Mouse (Mus musculus) spleen, adult 2 months (tissue): ENCODE measurements around the gene Acss1.

Source experiments
- CTCF ChIP-seq: fragments of 200-500 bp; IDR thresholded peaks from 2 replicates; pipeline ENCODE4 v1.5.1; 2011; ENCODE audit warnings: mild to moderate bottlenecking, inconsistent platforms; ENCODE audit not compliant: insufficient read depth, insufficient read length, insufficient replicate concordance; ENCODE audit errors: extremely low read depth
- POLR2A ChIP-seq: fragments of 200-500 bp; IDR thresholded peaks from 2 replicates; pipeline ENCODE4 v1.6.1; 2011; ENCODE audit warnings: low read depth, low read length, inconsistent platforms

DNA sequence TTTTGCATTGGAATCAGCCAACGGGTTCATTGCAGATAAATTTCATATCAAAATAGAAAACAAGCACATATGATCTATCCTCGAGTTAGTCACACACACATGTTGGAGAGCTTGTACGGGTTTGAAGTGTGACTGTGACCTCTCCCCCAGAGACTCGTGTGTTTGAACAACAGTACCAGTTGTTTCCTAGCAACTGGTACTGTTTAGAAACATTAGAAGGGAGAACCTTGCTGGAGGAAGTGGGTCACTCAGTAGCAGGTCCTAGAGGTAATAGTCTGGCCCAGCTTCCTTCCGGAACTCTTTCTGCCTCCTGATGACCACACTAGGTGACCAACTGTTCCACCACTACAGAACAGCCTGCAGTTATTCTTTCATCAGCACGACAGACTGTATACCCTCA is 13.0 kb downstream of the Acss1 start:
- TF ChIP-seq POLR2A (no peak), CTCF (no peak)
